Mouse (Mus musculus) left cerebral cortex, adult 9 months (tissue): ENCODE results near the gene Fam53b.
A peak's percentile ranks its signal among the peaks of the same experiment; 100 is the strongest.

Experiments used
- DNase-seq, 2 experiments: peaks; one replicate each; pipeline ENCODE4 v3.0.0; 2022; ENCODE audit warnings: low spot score in 2 of 2

Fam53b gene

DNA sequence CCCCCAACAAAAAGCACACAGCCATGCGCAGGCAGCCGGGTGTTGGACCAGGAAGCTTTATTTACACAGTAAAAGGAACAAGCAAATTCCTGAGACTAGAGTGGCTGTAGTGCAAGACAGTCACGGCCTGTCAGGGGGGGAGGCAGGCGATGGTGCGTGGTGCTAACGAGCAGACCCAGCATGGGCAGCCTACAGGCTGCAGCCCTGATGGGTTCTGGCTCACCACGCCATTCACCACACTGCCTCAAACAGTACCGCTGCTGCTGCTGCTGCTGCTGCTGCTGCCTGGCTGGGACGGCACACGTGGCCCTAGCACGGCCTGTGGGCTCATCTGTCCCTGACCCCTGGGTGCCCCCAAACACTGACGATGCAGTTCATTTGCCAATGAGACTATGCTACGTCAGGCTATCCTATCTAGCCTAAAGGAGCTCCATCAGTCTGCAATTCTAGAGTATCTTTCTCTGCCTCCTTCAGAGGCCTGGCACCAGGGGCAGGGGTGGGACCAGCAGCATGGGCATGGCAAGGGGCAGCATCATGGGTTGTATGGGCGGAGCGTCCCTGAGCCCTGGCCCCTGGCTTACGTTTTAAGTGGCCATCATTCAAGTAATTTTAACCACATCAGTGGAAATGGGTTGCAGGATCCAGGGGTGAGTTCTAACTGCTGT lies 101.5 kb downstream of the Fam53b start:
- no peak for DNase-seq

DNA sequence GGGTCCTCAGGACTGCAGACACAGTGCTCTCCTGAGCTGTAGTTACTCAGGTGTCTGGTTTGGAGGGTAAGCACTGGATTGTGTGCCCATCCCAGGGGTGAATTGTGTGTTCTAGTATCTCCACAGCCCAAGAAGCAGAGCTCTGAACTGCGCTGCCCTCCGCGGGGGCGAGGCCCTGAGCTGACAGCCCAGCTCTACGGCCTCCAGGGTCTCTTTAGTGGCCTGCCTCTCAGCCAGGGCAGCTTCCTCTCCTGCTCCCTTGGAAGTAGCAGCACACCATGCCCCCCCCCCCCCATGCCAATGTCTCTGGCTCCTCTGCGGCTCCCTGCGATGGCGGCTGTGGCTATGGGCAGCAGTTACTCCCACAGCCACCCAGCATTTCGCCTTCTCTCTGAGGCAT lies 102.1 kb downstream of the Fam53b start:
- no peak for DNase-seq

DNA sequence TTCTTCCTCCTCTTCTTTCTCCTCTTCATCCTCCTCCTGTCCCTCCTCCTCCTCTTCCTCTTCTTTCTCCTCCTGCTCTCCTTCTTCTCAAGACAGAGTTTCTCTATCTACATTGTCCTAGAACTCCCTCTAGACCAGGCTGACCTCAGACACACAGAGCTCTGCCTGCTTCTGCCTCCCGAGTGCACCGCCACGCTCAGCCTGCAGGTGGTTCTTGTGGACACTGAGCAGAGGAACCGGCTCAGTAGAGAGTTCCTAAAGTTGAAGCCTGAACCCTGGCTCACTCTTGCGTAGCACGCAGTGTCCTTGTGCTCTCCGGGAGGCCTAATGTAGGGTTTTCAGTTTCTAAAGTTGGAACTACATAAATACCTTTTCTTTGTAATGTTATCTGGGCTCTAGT lies 108.6 kb downstream of the Fam53b start:
- DNase-seq = no peak

DNA sequence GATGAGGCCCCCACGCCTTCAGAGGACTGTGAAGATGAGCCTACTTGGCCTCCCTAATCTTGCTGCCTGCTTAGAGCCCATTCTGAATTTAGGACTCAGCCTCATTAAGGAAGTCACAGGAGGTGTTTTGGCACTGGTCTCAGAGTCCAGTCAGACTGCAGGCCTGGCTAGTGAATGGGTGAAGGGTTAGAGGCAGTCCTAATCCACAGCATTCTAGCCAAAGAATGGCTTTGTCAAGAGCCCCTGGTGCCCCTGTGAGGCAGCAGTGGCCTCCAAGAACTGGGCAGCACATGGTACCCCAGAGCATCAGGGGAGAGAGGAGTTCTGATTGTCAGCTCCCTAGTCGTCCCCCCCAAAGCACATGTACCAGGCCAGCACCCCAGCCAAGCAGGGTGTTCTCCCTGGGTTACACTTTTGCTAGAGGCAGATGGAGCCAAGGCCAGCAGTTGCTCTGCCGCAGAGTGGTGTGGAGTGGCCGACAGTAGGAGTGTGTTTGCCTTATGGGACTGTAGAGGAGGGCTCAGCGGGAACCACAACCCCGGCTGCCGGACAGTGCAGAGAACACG lies 109.3 kb downstream of the Fam53b start:
- DNase-seq = no peak

DNA sequence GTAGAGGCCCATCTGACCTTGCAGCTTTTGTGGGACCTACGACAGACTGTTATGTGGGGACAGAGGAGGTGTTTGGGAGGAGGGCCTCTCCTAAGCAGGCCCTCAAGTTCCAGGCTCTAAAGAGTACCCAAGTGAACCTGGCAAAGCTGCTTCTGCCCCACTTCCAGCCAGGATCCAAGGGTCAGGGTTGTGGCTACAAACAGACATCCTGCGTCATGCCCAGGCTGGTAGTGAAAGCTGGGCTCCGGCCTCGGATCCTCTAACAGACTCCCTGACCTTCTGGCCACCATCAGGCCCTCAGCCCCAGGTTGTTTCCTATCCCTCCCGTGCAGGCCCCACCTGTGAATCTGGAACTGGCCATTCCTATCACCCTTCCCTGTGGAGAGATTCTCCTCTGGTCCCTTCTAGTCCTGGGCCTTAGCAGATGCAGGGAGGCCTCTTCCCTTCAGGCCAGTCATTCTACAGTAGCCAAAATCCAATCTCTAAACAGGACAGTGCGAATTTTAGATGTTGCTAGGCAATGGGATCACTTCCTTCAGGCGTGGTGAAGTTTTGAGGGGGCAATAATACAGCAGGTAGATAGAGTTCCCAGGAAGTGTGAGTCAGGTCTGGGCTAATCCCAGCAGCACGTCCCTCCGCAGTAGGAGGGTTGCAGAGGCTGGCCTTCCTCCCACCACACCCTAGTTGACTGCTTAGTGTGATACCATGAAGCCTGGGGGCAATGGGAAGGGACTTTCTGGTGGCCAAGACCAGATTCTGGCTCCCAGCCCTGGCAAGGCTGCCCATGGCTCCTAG lies 110.0 kb downstream of the Fam53b start:
- no peak for DNase-seq

DNA sequence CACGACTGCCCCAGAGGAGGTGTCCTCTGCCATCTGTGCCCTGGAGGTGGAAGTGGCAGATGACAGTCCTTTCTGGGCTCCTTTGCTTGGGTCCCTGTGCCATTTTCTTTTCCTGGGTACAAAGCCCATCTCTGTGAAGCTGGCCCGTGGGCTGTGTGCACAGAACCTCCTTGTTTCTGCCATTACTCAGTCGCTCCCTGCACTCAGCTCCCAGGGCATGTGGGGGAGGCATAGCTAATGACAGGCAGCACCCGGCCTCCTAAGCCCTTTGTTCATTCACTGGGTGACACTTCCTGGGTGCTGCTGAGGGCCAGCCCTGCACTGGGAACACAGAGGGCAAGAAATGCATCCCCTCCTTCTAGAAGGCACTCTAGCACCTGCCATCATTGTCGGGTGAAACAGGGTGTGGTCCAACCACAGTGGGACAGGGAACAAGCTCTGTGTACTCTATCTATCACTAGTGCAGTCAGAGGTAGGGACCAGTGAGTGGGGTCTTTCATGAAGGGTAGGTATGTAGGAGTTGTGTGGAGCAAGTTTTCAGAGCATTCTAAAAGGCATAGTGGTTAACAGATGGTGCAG lies 111.1 kb downstream of the Fam53b start:
- no peak for DNase-seq

DNA sequence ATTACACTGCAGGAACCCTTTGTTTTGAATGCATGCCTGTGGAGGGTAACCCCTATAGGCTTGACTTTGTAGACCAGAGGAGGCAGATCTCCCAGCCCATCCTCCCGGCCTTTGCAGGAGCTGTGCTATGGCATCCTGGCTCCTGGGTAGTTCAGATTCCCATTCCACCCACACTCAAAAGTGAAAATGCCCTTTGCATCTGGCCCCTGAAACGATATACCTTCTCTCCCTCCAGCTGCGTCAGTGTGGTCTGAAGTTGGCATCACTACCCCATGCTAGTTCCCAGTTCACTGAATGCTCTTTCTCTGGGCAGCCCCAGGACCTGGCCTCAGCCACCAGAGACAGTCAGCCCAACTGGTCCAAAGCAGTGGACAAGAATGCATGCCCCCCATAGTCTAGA lies 111.7 kb downstream of the Fam53b start:
- no peak for DNase-seq

DNA sequence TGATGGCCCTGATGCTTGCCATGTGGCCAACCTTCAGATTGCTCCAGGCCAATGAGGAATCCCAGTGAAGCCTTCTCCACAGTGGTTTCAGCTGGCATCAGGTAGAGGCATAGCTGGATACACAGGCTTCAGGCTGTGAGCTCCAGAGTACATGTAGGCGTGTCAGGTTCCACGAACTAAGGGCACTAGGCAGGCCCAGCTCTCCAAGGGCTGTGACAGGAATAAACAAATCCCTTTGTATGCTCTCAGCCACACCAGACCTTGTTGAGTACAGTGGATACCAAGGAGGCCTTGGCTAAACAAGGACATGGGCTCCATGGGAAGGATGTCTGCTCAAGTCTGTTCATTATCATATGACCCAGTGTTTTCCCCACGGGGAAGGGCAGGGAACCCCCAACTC lies 112.3 kb downstream of the Fam53b start:
- DNase-seq = no peak

DNA sequence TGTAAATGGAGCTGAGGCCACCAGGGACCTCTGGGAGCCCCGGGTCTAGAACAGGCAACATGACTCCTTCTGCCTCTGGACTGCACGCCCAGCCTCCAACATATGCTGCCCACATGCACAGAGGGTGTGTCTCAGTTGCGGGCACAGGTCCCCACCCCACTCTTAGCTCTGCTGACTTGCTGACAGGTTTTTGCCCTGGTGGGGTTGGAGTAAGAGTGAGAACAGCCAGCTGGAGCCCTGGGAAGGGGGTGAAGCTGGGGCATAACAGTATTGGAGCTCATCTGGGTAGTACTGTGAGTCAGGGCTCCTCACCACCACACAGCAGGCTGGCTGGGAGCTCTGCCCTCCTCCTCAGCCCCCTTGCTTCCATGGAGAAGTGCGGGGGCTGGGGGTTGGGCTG lies 113.6 kb downstream of the Fam53b start:
- DNase-seq = no peak

DNA sequence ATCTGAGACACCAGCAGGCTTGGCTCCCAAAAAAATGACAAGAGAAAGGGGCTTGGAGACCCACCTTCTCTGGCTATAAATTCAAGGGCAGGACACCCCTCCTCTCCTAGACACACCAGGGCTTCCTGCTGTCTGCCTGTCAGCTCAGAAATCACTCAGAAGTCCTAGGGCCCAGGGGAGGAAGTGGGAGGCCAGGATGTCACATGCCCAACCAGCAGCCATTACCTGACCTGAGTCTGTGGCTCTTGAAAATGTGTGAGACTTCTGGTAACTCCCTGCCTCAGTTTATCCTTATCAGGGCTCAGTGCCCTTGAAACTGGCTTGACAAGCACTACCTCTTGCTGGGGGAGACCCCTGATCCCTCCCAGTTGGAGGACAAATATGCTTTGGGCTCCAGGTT lies 114.0 kb downstream of the Fam53b start:
- DNase-seq = no peak

DNA sequence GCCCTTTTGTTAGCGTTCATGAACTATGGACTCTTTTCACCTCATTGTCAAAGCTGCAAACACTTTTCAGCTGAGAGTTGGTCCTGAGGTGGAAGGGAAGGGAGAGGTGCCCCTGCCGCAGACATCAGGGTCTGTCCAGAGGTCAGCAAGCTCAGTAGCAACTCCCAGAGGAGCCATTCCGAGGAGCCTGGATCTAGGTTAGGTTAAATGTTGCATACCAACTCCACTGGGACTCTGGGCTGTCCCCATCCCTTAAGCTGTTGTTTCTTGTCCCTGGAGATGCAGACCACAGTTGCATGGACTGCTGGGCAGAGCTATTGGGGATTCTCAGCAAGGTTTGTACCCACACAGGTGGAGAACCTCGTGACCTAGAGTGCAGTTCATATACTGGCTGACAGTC lies 114.5 kb downstream of the Fam53b start:
- DNase-seq = no peak

DNA sequence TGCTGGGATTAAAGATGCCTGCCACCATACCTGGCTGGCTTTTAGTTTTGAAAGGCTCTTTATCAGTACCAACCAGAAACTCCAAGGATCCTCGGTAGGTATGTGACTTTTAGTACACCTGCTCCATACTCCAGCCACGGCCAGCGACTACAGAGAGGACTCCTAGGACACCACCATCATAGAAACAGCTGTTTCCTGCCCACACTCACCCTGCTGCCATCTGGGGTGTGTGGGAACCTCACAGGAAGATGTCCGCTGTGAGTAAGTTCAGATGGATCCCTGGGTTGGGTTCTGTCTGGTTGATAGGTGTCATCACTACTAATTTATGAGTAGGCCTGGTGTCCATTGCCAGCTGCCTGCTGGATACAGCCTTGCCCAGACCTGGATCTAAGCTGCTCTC lies 114.9 kb downstream of the Fam53b start:
- no peak for DNase-seq

DNA sequence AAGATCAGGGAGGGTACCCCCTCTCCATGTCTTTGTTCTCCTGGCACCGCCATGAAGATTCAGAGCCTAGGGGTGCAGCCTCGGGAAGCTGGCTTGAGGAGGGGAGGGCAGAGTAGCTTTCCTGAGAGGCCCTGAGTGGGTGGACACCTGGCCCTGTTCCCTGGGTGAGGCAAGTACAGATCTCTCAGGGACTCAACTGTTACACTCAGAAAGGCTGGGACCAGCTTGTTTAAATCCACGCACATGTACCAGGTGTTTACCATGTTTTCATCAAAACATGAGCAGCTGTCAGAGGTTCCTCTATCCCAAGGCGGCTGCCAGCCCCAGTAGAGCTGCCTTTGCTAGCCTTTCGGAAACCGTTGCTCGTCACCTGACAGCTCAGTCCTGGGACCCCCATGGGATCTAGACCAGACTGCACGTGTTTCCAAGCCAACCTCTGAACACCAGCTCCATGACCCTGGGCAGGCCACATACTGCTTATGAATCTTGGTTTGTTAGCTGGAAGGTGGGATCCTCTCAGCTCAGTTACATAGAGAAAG lies 116.4 kb downstream of the Fam53b start:
- DNase-seq = no peak

DNA sequence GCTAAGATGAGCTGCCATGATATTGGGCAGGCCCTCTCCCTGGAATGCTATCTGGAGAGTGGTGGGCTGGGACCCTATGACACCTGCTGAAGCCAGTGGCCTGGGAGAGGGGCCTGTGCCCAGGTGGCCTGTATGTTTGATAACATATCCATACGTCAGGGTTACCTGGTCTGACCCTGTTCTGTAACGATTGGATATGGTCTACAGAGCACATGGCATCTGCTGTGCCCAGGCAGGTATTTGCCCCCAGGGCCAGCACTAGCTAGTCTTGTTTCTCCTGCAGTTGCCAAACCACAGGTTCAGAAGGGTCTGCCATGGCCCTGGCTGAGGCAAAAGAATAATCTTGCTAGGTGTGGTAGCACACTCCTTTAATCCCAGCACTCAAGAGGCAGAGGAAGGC lies 120.1 kb downstream of the Fam53b start:
- no peak for DNase-seq

DNA sequence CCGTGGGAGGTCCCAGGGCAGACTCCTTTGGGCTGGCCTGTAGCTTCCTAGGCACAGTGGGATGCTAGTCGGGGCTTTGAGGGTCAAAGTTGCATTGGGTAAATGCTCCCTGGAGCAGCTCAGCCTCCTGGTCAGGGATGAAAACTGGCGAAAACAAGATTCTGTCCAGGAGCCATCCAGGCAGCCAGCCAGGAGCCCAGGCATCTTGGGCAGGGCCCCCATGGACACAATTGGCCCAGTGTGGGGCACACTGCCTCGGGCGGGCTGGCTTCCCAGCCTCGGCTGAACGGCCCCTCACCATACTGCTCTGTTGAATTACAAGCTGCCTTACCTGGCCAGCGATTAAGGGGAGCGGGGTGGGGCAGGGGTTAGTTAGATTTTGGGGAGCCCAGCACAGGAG lies 121.0 kb downstream of the Fam53b start:
- peak in 1 of 2 experiments; percentile 67 for DNase-seq

DNA sequence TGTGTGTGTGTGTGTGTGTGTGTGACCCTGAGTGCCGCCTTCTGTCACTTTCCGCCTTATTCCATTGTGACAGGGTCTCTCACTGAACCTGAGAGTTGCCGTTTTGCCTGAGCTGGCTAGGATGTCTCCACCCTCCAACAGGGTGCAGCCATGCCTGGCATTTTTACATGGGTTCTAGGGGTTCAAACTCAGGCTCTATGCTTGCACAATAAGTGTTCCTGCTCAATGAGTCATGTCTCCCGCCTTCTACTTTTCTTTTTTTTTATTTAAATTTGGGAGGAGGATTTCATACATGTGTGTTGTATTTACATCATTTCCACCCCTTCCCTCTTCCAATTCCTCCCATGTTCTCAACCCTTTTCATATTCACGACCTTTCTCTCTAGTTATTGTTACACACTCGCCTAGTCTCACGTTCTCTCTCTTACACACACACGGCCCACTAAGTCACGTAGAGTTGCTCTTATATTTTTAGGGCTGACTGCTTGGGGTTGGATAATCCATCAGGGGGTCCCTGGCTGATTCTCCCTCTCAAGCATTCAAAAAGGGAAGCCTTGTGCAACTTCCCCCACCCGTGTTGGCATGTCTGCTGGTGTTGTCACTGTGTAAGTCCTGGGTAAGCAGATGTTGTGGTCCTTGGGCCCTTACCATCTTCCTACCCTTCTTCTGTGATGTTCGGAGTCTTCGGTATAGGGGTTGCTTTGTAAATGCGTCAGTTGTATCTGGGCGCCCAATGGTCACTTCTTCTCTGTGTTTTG lies 122.8 kb downstream of the Fam53b start:
- DNase-seq = no peak

DNA sequence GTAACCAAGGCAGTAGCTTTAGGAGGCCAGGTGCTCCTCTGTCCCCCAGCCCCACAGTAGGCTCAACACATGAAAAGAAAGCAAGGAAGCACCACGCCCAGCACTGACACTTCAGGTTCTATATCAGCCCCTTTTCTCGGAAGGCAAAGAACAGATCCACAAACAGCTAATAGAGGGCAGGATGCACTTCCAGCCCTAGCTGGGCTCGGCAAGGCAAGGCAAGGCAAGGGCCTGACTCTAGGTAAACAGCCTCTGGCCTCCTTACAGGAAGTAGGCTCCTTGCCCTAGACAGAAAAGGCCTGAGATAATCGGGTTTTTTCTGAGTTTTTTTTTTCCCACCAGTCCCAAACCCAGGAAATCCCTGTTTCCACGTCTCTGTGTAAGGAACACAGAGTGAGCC lies 124.0 kb downstream of the Fam53b start:
- no peak for DNase-seq

DNA sequence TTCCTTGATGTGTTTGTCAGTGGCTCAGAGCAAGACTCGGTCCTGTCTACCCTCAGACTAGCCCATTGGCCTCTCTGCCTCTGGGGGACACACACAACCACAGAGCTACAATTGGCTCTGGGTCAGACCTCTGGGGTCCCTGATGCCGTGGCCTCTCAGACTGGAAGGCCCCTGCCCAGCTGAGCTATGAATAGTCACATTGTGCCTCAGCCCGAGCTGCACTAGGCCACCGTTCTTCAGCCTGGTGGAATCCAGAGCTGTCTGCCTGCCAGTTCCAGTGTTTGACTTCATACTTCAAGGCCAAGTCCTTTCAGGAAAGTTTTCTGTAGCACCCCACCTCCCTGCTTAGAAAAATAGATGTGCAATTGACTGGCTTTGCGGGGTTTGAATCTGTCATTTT lies 125.0 kb downstream of the Fam53b start:
- DNase-seq = no peak

DNA sequence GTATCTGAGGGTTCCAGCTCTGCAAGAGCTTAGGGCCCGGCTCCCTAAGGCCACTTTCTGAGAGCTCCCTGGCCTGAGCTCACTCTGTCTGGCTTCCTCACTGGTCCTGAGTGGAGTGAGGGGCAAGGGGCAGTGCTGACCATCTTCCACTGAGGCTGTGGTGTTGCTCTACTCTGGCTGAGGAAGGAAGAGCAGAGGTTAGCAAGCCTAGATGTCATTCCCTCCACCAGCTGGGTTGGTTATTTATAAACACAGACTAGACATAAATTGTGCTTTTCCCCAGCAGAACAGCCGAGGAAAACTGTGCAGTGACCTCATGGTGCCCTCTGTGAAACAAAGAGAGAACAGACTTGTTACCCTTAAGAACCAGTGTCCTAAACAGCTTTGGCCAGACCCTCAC lies 125.8 kb downstream of the Fam53b start:
- no peak for DNase-seq

DNA sequence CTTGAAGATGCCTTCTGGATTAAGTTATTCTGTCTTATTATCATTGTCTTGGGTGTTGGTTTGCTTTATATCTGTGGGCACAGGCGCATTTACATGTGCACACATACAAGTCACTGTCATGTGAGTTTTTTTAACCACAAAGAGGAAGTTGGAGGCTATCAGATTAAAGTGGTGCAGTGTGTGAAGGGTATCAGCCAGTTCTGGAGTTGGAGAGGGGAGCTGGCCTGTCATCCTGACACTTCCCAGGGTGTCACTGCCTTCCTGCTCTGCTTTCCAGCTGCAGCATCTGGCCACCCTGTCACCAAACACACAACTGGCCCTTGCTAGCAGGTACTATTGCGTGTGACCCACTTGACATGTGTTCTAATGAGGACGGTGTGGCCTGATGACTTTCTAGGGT lies 127.2 kb downstream of the Fam53b start:
- no peak for DNase-seq

DNA sequence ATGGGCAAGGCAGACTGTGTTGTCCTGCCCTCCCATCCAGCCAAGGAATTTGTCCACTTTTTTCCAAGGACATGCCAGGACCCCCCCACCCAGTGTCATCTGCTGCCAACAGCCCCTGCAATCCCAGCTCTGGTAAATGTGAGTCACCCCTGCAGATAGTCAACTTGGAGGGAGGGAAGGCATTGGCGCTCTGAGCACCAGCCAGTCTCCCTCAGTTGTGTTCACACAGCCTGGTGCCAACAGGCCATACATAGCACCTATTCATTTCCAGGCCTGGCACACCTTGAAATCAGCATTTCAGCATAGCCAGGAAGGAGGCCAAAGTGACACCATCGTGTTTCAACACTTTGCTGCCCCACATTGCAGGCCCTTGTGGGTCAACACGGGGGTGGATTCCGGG lies 129.8 kb downstream of the Fam53b start:
- DNase-seq = no peak

DNA sequence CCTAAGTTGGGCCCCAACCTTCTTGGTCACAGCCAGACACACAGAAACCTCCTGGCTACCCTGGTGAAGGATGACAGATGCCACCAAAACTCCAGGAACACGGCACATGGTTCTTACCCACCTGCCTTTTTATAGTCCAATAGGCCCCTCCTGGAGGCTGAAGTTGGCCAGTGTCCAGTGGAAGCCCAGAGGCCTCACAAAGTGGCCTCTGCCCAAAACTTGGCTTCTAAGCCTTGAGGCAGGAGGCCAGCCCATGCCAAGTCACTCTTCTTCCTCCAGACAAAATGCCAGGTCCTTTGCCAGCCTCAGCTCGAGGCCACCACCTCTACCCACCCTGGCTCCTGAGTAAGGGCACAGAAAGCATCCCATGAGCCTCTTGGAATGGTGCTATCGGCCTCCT lies 130.8 kb downstream of the Fam53b start:
- DNase-seq = no peak
